Comparison of ENCODE assay signal across 8 mouse cellular contexts in the genomic region with DNA sequence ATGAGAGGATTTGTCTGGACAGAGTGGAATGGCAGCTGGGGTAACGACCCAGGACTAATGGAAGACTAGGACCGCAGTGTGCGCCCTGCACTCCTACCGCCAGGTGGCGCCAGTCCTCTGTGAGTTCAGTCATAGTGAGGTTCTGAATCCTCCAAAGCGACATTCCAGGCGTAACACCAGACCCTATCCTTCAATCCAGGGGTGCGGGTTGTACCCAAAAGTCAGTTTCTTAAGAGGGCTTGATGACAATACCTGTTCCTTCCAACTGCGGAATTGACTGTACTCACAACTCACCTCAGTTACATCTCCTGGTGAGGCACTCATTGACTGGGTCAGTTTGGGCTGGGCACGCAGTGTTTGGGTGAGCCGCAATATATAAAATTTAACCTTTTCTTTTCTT. TPM values are rescaled to one million over a fixed set of nuclear protein-coding genes. Genes with fewer than 3 reads are reported as not detected.
DNase-seq lines count a peak whose midpoint lies in the region; ATAC-seq and TF ChIP-seq lines count a peak whose summit lies in the region.

No protein-coding gene starts in this region.

- no peak overlapping the region for H3K27ac ChIP-seq in embryonic fibroblast, embryonic 13.5 days (ENCODE audit: insufficient read depth, low read length)
- H3K27ac ChIP-seq in neural tube, embryonic 14.5 days (ENCODE audit: low read depth, low read length), result no peak overlapping the region
- no peak overlapping the region for H3K27ac ChIP-seq in thymus, adult 2 months (ENCODE audit: control insufficient read depth, insufficient read depth, low read length)

- peak; percentile 56 to 65 for DNase-seq in CD8-positive naive resting alpha-beta T cell, adult 2 months (ENCODE audit: low read depth in 2 of 2, low spot score in 2 of 2)
- peak; percentile 91 for DNase-seq in brain, adult 2 months (ENCODE audit: low read depth, low spot score)
- DNase-seq in heart, postnatal 10 days, result peak; percentile 78 to 87
- DNase-seq in kidney, postnatal 25 days, result peak; percentile 80 to 88
- peak; percentile 65 to 67 for DNase-seq in lung, adult 18-20 months
- DNase-seq in thymus, adult 2 months, result peak; percentile 54

- no peak overlapping the region for H3K4me2 ChIP-seq in neural tube, embryonic 14.5 days (ENCODE audit: low read depth, low read length)

- peak; percentile 77 for ATAC-seq in neural tube, embryonic 14.5 days (ENCODE audit: low read depth)

- no peaks in the 10 kb centered on the region for H3K36me3 ChIP-seq in neural tube, embryonic 14.5 days (ENCODE audit: control insufficient read depth, insufficient read depth, low read length)
- H3K36me3 ChIP-seq in thymus, adult 2 months (ENCODE audit: control insufficient read depth, insufficient read depth, low read length), result no peaks in the 10 kb centered on the region

- TF ChIP-seq CTCF in embryonic fibroblast, embryonic 13.5 days (IDR thresholded peaks at IDR 0.05; ENCODE audit: borderline replicate concordance, insufficient read depth, low read length), result peak; percentile 98
- TF ChIP-seq CTCF in thymus, adult 2 months (IDR thresholded peaks at IDR 0.05; ENCODE audit: borderline replicate concordance, control insufficient read depth, extremely low read depth, insufficient read depth, low read length, poor library complexity), result peak; percentile 93; the same call in 1 of the 2 replicates

- H3K4me3 ChIP-seq in embryonic fibroblast, embryonic 13.5 days (ENCODE audit: insufficient read depth, low read length), result no peak overlapping the region
- H3K4me3 ChIP-seq in neural tube, embryonic 14.5 days (ENCODE audit: low read depth, low read length), result no peak overlapping the region
- no peak overlapping the region for H3K4me3 ChIP-seq in thymus, adult 2 months (ENCODE audit: control insufficient read depth, insufficient read depth, low read length)

- H3K9ac ChIP-seq in neural tube, embryonic 14.5 days (replicated peaks; ENCODE audit: low read depth, low read length), result no peak overlapping the region

- intact Hi-C loops in heart, postnatal 10 days (cut with DNase I), result loop anchor here (1.0 to 5.0 kb wide), 2 partner anchors 126 to 173 kb away; no protein-coding TSS in a partner anchor

- no peaks in the 10 kb centered on the region for H3K4me1 ChIP-seq in embryonic fibroblast, embryonic 13.5 days (ENCODE audit: control insufficient read depth, insufficient read depth, low read length)
- H3K4me1 ChIP-seq in neural tube, embryonic 14.5 days (ENCODE audit: control insufficient read depth, insufficient read depth, low read length), result no peaks in the 10 kb centered on the region
- no peaks in the 10 kb centered on the region for H3K4me1 ChIP-seq in thymus, adult 2 months (replicated peaks; ENCODE audit: control insufficient read depth, insufficient read depth, low read length)

- WGBS in neural tube, embryonic 14.5 days, result 19% methylated on average over 11 of the region's 11 CpGs
- 14% methylated on average over 11 of the region's 11 CpGs for WGBS in thymus, adult 2 months

- no peaks in the 10 kb centered on the region for H3K9me3 ChIP-seq in neural tube, embryonic 14.5 days (ENCODE audit: control insufficient read depth, low read length)

- TF ChIP-seq POLR2A in embryonic fibroblast, embryonic 13.5 days (IDR thresholded peaks at IDR 0.05; ENCODE audit: low read depth, low read length), result no peak
- TF ChIP-seq POLR2A in thymus, adult 2 months (IDR thresholded peaks at IDR 0.05; ENCODE audit: control insufficient read depth, extremely low read depth, insufficient read depth, low read length, poor library complexity), result no peak

- H3K27me3 ChIP-seq in neural tube, embryonic 14.5 days (ENCODE audit: control insufficient read depth, insufficient read depth, low read length), result no peaks in the 10 kb centered on the region
- no peaks in the 10 kb centered on the region for H3K27me3 ChIP-seq in thymus, adult 2 months (ENCODE audit: control insufficient read depth, insufficient read depth, low read length)

RNA-seq across cellular contexts. Expression of gene Ccdc177, which starts 9.2 kb away (rescaled TPM):
- polyA plus RNA-seq in embryonic fibroblast, embryonic 13.5 days (2011; ENCODE audit: insufficient read length, low read depth, missing spikeins), result not detected in 2 replicates
- under 1 TPM; 0.10 to 0.12 TPM for total RNA-seq in heart, postnatal 10 days (2021)
- 3.1 and 3.6 TPM in 2 replicates for polyA plus RNA-seq in neural tube, embryonic 14.5 days (2014; fragmentation: Nextera tagmentation; extraction: Ambion mirVana)
- polyA plus RNA-seq in thymus, adult 2 months (2012; rRNA removed), result not detected in 2 replicates

RNA-seq across cellular contexts. Expression of gene Susd6, which starts 20.6 kb away (rescaled TPM):
- 73.7 and 75.3 TPM in 2 replicates for polyA plus RNA-seq in embryonic fibroblast, embryonic 13.5 days (2011; ENCODE audit: insufficient read length, low read depth, missing spikeins)
- total RNA-seq in heart, postnatal 10 days (2021), result 10 to 100 TPM; 58.3 to 60.9 TPM
- 11.6 and 13.6 TPM in 2 replicates for polyA plus RNA-seq in neural tube, embryonic 14.5 days (2014; fragmentation: Nextera tagmentation; extraction: Ambion mirVana)
- polyA plus RNA-seq in thymus, adult 2 months (2012; rRNA removed), result 81.3 and 81.8 TPM in 2 replicates
